Mouse (Mus musculus) cerebellum, adult 11 months (tissue): ENCODE results near the gene 4930539E08Rik.

Source experiments
- DNase-seq: peaks from one replicate; pipeline ENCODE4 v3.0.0; 2022

4930539E08Rik gene

DNA sequence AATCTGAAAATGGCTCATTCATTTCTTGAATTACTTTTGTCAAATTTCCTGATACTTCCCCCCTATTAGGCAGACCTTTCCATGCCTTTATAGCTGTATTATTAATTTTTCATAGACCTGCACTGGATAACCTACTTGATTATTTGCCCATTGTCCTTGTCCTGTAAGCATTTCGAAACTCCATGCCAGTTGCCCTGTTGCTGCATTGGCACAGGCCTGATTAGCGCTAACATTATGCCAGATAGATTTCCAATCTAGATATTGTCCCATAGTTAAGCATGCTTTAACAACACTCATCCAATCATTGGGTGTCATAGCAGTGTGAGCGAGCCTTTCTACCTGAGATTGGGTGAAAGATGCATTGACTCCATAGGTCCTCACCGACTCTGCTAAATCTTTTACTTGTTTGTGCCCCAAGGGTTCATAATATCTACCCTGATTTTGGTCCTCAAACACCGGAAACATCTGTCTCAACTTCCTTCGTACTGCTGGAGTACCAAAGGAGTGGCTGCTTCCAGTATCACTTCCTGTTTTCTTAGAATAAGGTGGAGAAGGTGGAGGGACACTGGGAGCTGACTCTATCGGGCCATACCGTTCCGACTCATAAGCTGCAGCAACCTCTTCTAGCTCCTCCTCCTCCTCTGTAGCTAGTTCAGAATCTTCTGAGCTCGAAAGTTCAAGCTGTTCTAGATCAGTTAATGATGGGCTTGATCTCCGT is 20.9 kb downstream of the 4930539E08Rik start:
- no peak for DNase-seq

DNA sequence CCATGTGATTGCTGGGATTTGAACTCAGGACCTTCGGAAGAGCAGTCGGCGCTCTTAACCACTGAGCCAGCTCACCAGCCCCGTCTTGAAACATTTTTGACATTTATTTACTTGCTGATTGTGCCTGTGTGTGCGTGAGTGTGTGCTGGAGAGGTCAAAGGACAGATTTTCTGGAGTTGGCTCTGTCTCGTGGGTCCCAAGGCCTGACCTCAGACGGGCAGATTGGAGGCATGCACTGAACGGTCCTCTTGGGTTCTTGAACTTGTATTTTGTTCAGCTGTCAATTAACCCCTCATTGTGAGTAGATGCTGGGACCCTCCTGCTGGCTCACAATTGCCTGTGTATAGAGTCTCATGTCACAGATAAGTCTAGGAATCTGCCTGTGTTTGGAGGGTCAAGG is 28.9 kb downstream of the 4930539E08Rik start:
- no peak for DNase-seq

DNA sequence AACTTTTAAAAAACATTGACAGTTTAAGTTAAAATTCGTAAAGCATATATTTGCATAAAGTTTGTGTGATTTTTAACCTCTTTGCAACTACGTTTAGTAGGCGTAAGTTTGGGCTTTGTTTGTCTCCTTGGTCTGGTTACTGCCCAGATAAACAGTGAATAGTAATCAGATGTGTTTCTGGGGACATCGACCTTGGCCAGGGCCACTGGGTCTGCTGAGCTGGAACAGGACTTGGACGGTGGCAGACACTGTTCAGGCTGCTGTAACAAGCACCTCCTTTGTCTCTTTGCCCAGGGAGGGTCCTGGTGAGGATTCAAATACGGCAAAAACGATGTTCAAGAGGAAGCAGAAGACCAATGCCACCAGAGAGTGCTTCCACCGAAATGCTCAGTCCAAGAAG is 29.9 kb downstream of the 4930539E08Rik start:
- DNase-seq = no peak

DNA sequence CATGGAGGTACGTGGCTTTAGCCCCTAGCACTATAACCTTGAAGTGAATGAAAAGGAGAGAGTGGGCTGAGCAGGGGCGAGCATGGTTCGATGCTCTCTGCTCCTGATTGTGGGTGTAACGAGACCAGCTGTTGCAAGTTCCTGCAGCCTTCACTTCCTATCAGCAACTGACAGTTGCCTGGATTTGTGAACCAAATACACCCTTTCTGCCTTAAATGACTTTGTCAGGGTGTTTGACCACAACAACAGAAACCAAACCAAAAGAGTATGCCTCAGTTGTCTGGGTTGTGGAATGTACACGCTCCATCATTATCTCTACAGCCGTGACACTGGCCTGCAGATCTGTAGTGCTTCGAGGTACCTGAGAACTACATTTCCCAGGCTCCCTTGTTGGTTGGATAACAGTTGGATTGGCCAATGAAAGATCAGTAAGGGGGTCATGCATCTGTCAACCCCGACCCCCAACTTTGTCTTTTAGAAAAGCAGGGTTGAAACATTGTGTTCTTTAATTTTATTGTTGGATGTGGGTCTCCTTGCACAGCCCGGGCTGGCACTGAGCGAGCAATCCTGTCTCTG is 31.1 kb downstream of the 4930539E08Rik start:
- no peak for DNase-seq

DNA sequence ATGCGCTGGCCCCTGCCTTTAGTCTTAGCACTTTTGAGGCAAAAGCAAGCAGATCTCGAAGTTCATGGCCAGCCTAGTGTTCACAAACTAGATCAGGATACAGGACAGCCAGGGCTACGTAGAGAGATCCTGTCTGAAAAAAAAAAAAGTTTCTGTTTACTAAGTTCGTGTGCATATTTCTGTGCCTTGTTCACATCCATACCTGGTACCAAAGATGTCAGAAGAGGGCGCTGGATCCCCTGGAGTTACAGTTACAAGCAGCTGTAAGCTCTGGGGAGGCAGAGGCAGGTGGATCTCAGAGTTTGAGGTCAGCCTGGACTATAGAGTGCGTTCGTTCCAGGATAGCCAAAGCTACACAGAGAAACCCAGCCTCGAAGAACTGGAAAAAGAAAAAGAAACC is 32.3 kb downstream of the 4930539E08Rik start:
- no peak for DNase-seq

DNA sequence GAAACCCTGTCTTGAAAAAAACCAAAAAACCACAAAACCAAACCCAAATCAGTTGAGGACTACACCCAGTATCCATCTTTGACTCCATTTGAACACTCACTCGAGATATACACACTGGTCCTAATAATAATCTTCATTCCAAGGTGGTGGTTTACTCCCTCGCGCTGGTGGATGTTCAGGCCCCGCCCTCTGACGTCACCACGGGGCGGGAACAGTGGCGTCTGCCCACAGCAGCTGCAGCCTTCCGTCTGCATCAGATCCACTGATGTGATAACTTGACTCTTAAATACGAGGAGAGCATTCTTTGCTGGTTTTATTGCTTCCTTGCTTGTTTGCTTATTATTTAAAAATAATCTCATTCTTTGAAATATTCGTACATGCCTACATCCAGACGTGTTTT is 32.8 kb downstream of the 4930539E08Rik start:
- no peak for DNase-seq

DNA sequence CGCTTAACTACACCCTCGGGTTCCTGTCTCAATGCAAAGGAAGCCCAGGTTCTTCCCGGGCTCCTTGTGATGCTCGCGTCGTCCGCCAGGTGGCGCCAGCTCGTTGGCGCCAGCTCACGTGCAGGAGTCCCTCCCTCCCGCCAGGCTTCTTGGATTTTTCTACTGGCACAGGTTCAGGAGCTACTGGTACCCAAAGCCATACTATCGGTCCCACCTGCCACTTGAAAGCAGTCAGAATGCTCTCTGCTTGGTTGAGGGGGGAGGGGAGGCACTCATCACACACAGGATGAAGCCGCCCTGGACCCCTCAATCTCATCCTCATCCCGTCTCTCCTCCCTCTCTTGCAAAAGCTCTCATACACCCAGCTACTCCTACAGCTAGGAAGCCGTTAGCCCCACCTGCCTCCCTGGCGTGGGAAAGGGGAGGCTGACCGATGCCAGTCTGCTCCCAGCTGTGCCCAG is 35.2 kb downstream of the 4930539E08Rik start:
- DNase-seq = peak; percentile 64

DNA sequence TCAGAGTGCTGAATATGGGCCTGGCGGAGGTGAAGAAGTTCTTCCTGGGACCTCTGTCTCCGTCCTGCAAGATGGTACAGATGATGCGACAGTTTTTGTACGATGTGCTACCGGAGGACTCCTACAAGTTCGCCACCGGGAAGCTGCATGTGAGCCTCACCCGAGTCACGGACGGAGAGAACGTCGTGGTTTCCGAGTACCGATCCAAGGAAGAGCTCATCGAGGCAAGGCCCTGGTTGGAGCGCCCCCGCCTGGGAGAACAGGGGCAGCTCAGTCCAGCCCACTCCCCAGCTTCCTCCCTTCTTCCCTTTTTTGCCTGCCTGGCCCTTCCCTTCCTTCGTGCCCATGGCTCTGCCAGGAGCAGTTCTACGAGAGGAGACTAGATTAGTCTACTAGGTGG is 38.3 kb downstream of the 4930539E08Rik start:
- no peak for DNase-seq

DNA sequence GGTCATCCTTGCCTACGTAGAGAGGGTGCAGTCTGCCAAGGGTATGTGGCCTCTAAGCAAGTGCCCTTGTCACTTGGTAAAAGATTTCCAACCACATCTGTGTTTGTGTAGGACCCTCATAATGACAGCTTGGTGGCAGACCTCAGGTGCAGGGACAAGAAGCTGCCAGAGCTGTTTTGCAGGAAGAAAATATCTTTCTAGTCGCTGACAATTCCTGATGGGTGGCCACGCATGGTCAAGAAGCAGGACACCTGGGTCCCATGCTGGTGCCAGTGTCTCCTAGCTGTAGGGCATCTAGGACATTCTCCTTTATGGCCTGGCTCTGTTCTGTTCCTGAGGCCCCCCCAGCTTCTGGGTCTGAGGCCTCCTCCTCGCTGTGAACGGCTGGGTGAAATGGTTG is 38.8 kb downstream of the 4930539E08Rik start:
- no peak for DNase-seq

DNA sequence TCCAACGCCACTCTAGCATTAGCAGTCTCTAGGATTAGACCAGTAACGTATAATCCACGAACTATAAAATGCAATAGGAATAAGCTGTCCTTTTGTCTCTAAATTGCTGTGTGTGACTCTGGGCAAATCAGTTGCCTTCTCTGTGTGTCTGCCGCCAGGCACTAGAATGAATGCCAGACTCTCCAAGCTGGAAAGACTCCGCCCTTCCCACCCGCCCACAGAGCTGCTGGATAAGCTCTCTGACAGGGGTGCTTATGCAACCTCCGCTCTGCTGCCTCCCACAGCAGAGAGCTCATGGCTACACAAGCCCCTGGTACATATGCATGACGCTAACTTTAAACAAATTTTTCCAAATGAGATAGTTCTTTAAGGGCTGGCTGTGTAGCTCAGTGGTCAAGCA is 39.8 kb downstream of the 4930539E08Rik start:
- no peak for DNase-seq

DNA sequence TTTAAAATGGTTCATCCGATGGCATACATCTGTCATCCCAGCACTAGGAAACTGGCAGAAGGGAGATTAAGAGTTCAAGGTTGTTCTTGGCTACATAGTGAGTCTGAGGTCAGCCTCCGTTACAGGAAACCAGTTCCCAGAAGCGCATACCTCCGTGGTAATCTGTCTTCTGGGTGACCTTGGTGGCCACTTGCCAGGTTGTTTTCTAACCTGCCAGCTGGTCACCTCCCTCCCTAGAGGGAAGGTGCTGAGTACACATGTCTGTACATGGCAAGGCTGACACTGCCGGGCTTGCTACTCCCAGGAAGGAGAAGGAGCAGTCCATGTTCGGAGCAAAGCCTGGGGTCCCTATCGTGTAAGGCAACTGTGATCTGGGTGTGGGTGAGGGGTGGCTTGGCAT is 40.3 kb downstream of the 4930539E08Rik start:
- DNase-seq = no peak

DNA sequence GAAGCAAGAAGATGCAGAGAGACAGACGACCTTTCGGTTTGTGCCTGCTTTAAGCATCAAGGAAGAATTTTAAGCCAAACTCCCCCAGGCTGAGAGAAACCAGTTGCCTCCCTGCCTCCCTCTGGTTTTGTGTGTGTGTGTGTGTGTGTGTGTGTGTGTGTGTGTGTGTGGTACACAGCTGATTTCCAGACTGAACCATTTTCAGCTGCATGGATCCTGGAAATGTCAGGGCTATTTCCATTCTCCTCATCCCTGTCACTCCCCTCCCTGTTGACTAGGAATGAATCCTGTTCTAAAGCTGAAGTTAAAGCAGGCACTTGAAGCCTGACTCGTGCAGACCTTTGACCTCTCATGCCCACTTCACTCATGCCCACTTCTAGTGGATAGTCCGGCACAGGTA is 40.9 kb downstream of the 4930539E08Rik start:
- no peak for DNase-seq

DNA sequence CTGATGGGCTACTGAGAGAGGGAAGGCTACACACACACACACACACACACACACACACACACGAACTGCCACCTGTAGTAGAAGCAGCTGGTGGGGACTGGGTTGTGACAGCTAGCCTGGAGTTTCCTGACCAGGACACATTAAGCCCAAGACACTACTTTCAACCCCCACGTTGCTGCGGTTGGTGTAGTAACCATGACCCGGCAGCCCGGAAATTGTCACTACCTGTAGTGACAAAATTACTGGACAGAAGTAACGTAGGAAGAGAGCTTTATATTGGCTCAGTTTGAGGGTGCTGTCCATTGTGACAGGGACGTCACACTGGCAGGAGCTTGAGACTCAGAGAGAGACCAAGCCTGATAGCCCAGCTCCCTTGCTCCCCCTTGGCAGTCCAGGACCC is 42.8 kb downstream of the 4930539E08Rik start:
- no peak for DNase-seq

DNA sequence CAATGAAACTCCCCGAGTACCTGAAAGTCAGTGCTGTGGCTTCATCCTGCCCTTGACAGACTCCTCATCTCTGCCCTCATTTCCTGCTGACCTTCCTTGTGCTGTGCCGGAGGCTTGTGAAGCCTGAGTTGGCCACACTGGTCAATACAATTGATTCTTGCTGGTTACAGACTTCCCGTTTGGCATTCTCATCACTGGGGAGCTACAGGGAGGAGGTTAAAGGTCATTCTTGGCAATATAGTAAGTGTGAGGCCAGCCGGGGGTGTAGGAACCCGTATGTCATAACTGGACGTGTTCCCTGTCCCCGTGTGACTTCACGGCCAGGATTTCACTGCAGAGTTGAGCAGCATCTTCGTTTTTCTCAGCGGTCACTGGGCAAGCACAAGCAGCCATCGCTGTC is 43.3 kb downstream of the 4930539E08Rik start:
- DNase-seq = no peak

DNA sequence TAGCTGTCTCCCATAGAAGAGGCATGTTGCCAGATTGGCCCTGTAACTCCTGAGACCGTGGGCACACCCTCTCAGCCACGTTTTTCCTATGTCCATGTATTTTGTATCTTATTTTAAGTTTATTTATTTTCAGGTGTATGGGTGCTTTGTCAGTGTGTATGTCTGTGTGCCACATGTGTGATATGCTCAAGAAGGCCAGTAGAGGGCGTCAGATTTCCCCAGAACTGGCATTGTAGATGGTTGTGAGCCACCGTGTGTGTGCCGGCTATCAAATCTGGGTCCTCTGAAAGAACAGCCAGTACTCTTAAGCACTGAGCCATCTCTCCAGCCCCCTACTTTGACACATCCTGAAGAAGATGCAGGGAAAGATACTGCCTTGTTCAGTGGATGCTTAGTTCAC is 44.7 kb downstream of the 4930539E08Rik start:
- no peak for DNase-seq

DNA sequence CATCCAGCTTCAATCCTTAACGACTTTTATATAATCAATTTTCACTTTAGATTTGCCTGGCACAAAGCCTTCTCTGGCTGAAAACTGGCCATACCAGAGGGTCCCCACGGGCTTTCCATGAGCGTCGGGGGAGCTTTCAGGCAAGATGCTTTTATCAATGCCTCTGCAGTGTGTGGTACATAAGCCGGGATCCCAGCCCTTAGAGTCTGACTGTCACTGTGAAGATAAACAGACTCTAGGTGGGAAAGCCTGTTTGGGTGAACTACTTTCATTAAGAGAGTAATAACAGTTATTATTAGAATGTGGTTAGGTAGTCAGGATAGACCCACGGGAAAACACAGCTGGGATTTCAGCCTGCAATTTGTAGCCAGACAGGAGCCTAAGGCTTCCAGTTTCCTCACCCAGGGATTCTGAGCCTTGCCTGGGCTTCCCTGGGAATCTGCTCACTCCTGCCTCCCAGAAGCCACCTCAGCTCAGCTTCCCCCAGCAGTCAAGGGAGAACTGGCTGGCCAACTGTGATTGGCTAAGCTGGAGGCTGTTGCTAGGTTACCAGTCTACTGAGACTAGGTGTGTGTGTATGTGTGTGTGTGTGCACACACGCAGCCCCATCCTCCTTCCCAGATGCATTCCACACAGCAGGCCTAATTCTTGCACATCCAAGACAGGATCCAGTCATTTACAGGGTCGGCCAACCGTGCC is 45.6 kb downstream of the 4930539E08Rik start:
- no peak for DNase-seq

DNA sequence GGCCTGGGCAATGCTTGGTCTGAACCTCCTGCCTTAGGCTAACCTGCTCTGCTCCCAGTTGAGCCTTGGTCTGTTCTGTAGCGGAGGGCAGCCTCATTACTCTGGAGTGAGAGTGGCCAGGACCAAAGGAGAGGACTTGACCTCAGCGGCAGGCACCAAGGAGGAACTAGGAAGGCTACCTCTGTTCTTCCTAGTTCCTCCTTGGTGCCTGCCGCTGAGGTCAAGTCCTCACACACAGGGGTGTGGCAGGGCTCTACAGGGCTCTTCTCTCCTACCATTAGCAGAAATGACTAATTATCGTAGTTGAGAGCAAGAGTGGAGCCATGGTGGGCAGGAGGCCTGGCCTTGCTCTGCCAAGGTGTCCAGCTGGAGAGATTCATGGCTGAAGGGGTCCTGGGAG is 47.7 kb downstream of the 4930539E08Rik start:
- DNase-seq = no peak

DNA sequence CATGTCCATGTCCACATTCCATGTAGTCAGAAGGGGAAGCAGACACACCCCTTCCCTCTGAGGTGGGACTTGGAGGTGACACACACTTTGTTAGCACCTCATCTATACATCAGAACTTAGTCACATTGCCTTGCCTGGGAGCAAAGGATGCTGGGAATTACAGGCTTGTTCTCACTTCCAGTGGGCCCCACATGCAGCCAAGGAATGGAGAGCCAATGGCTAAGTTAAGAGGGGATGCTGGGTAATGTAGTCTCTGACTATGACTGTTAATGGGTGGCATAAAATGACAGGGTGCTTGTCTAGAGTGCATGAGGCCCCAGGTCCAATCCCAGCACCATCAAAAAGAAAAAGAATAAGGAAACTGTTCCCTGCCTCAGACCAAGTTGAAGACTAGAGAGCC is 48.2 kb downstream of the 4930539E08Rik start:
- DNase-seq = no peak

DNA sequence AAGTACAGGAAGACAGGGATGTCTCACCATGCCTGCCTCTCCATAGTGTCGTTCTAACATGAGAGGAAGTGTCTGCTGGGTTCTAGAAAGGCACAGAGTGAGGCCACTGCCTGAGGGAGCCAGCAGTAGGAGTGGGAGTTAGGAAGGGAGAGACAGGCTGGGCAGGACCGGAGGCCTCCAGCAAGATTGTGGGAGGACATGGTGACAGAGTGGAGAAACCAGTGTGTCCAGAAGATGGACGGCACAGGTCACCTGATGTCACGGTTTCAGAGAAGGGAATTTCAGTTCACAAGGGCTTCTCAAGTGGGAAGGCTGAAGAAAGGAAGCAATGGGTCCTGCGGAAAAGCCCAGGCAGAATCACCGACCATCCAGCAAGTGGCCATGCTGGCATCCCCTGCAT is 50.7 kb downstream of the 4930539E08Rik start:
- no peak for DNase-seq

DNA sequence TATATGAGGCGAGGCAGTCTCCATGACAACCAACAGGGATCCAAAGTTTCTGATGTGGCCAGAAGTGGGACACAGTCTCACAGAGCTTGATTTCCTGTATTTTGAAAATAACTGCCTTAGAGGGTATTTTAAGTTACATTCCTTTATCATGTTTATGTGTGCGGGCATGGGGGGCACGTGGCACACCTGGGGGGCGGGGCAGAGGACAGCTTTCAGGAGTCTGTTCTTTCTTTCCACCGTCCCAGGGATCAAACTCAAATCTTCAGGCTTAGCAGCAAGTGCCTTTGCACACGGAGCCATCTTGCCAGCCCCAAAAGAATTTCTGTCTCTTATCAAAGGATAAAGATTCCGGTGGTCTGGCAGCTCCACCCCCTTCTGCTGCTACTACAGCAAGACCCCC is 51.2 kb downstream of the 4930539E08Rik start:
- DNase-seq = no peak

DNA sequence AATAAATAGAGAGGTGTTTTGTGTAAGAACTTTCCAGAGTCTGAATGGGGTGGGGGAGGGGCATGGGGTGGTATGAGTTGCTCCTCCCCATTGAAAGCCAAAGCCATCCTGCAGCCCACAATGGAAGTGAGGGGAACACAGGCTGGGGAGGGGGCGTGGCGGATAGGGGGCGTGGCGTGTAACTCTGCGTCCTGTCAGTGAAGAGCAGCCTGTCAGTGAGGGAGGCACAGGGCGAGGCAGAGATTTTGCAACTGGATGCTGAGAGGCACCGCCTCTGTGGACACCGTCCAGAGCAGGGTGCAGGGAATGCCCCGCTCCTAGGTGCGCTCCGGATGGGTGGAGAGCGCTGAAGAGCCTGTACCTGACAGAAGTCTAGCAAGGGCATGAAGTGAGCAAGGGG is 56.9 kb downstream of the 4930539E08Rik start, which contains the start of gene Pnpla1:
Gene Pnpla1 (plus strand): TSS at position 207 of the 400 bp plus-strand sequence.
- no peak for DNase-seq

DNA sequence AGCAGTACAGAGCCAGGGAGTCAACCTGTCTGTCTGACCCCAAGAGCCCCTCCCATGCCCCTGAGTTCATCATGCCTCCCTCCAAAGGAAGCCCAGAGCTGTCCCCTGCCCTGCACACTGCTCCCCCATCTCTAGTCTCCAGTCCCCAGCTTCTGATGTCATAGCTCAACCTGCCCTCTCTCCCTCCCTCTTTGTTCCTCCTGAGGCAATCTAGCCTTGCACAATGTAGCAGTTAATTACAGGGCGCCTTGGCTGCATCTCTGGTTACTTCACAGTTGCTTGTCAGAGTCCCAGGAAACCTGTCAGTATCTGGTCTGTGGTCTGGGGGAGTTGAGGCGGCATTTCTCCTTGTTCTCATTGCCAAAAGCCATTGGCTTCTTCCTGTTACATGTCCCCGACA is 59.1 kb downstream of the 4930539E08Rik start:
- DNase-seq = no peak

DNA sequence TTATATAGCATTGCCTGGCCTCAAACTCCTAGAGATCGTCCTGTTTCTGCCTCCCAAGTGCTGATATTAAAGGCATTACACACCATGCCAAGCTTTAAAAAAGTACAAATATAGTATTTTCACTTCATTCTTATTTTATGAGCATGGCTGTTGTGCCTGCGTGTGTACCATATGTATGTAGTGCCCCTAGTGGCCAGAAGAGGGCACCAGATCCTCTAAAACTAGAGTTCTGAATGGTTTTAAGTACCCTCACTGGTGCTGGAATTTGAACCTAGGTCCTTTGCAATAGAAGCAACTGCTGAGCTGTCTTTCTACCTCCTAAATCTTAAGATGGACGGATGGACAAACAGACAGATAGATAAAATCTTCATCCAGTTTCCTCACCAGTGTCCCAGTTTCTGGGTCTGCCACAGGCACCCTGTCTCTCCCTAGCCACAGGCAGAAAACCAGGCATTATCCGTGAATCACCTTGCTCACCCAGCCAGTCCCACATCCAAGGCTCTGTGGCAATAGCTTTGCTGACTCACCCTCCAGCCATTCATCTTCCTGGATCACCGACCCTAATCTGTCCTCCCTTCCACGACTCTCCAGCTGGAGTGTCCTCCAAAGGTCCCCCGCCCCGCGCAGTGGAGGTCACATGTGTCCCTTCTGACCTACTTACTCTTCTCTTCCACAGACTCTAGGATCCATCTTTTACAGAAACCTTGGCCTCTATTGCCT is 59.8 kb downstream of the 4930539E08Rik start:
- DNase-seq = no peak

DNA sequence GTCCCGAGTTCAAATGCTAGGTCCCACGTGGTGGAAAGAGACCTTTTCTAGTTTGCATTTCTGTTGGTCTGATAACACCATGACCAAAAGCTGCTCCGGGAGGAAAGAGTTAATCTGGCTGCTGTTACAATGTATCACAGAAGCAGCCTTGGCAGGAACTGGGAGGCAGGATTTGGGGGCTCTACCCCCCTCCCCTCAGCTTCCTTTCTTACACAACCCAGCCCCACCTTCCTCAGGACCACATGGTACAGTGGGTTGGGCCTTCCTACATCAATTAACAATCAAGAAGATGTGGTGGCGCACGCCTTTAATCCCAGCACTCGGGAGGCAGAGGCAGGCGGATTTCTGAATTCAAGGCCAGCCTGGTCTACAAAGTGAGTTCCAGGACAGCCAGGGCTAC is 60.7 kb downstream of the 4930539E08Rik start:
- DNase-seq = no peak
